Mouse (Mus musculus) neural tube, embryonic 10.5 days (tissue): Measurements from ENCODE around the gene Hmgcs1.
"Not testable (repeated sequence)": the region's sequence is repeated elsewhere in the genome, so short reads cannot be mapped to it uniquely, and the experiment has no call there.

Experiments used
- DNase-seq: peaks from one replicate; pipeline ENCODE4 v3.0.0-alpha.2; 2017; ENCODE audit warnings: low spot score; ENCODE audit errors: extremely low spot score

The Hmgcs1 gene

GRCm38 (mm10) chr13:119690039-119690728 lies at the start of gene Hmgcs1:
Hmgcs1 (plus strand) TSS chr13:119690379.
- DNase-seq: peak; percentile 100

- DNase-seq: no peak
These were observed 49.7 kb upstream of the Hmgcs1 start for GRCm38 (mm10) chr13:119640504-119640903.

- no peak for DNase-seq
These were observed 49.0 kb upstream of the Hmgcs1 start for GRCm38 (mm10) chr13:119641145-119641544.

- no peak for DNase-seq
These were observed 45.4 kb upstream of the Hmgcs1 start for GRCm38 (mm10) chr13:119644769-119645168.

- DNase-seq: no peak
These were observed 43.7 kb upstream of the Hmgcs1 start for GRCm38 (mm10) chr13:119646511-119646910.

GRCm38 (mm10) chr13:119648891-119649698 lies 41.1 kb upstream of the Hmgcs1 start:
- DNase-seq: no peak

- DNase-seq: no peak
These were observed 40.5 kb upstream of the Hmgcs1 start for GRCm38 (mm10) chr13:119649699-119650046.

- no peak for DNase-seq
These were observed 35.4 kb upstream of the Hmgcs1 start for GRCm38 (mm10) chr13:119654734-119655133.

- no peak for DNase-seq
These were observed 33.9 kb upstream of the Hmgcs1 start for GRCm38 (mm10) chr13:119656246-119656645.

- DNase-seq: no peak
These were observed 33.2 kb upstream of the Hmgcs1 start for GRCm38 (mm10) chr13:119656846-119657416.

GRCm38 (mm10) chr13:119661420-119661819 lies 28.8 kb upstream of the Hmgcs1 start:
- DNase-seq: not testable (repeated sequence)

GRCm38 (mm10) chr13:119678794-119679193 lies 11.4 kb upstream of the Hmgcs1 start:
- DNase-seq: no peak

GRCm38 (mm10) chr13:119679721-119680120 lies 10.5 kb upstream of the Hmgcs1 start:
- no peak for DNase-seq

- no peak for DNase-seq
These were observed 9.0 kb upstream of the Hmgcs1 start for GRCm38 (mm10) chr13:119681161-119681560.

GRCm38 (mm10) chr13:119684416-119685177 lies 5.6 kb upstream of the Hmgcs1 start:
- DNase-seq: no peak

- DNase-seq: no peak
These were observed 505 bp upstream of the Hmgcs1 start for GRCm38 (mm10) chr13:119689709-119690038.

- DNase-seq: no peak
These were observed 869 bp downstream of the Hmgcs1 start for GRCm38 (mm10) chr13:119690876-119691620.

- not testable (repeated sequence) for DNase-seq
These were observed 1.8 kb downstream of the Hmgcs1 start for GRCm38 (mm10) chr13:119691958-119692357.

- no peak for DNase-seq
These were observed 5.5 kb downstream of the Hmgcs1 start for GRCm38 (mm10) chr13:119695676-119696075.

GRCm38 (mm10) chr13:119696496-119696895 lies 6.3 kb downstream of the Hmgcs1 start:
- no peak for DNase-seq

GRCm38 (mm10) chr13:119698436-119698835 lies 8.3 kb downstream of the Hmgcs1 start:
- DNase-seq: no peak
